Mouse (Mus musculus) ES-E14 (cell line): Measurements from ENCODE around the gene 4930442H23Rik.
"Not testable (repeated sequence)": the region's sequence is repeated elsewhere in the genome, so short reads cannot be mapped to it uniquely, and the experiment has no call there.

Experiments used
- CHD2 ChIP-seq: IDR thresholded peaks from 2 replicates; pipeline ENCODE4 v1.6.1; 2014; ENCODE audit warnings: mild to moderate bottlenecking, low read depth, low read length, inconsistent platforms
- HCFC1 ChIP-seq: IDR thresholded peaks from 2 replicates; pipeline ENCODE4 v1.6.1; 2012; ENCODE audit warnings: low read length, inconsistent platforms, borderline replicate concordance; ENCODE audit not compliant: insufficient read depth
- ZNF384 ChIP-seq: IDR thresholded peaks from 2 replicates; pipeline ENCODE4 v1.6.1; 2012; ENCODE audit warnings: low read depth, low read length, inconsistent platforms

DNA sequence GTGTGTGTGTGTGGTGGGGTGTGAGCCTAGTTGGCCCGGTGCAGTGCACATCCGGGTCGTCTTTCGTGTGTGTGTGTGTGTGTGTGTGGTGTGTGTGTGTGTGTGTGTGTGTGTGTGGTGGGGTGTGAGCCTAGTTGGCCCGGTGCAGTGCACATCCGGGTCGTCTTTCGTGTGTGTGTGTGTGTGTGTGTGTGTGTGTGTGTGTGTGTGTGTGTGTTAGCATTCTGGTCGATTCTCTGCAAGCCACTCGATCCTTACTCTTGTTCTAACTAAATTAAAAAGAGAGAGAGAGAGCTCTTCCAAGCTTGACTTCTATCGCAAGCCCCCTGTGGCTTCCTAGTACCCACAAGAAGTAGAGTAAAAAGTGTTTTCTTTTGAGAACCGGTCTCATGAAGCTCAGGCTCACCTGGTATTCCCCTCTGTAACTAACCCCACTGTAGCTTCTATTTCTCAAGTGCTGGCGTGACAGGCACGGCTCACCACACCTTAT lies 14.2 kb downstream of the 4930442H23Rik start:
- TF ChIP-seq HCFC1, CHD2, ZNF384: not testable (repeated sequence)
